Mouse (Mus musculus): ENCODE results near the gene Uba1. TPM values are rescaled to one million over a fixed set of nuclear protein-coding genes. Genes with fewer than 3 reads are reported as not detected.

Gene Uba1
- polyA plus RNA-seq (2012; rRNA removed; ENCODE audit: low replicate concordance), result 271 and 335 TPM in 2 replicates

DNA sequence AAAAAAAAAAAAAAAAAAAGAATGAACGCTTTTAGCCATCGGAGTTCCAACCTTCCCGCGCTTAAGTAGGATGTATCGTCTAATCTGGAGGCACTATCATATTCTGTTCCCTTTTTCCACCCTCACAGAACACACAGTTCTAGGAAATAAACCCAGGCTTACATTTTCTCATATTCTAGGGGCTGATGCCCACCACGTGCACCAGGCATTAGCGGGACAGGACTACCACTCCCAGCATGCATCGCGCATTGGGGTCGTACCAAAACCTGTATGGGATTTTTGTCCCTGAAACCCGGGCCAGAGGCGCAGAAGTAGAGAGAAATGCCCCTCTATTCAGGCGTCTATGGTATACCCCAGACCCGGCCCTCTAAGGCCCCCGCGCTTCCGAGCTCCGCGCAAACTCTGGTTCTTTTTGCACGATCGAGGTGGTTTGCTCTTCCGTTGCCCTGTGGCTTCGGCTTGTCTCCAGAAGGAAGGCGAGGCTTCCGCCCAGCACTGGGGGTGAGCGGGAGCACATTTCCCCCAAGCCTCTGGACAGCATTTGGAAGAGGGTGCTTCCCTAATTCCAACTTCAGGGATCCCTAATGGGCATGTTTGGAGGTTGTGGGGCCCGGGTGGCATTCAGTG lies at the start of gene Uba1:
Gene Uba1 (plus strand): TSS at position 301 of the 627 bp plus-strand sequence.

DNA sequence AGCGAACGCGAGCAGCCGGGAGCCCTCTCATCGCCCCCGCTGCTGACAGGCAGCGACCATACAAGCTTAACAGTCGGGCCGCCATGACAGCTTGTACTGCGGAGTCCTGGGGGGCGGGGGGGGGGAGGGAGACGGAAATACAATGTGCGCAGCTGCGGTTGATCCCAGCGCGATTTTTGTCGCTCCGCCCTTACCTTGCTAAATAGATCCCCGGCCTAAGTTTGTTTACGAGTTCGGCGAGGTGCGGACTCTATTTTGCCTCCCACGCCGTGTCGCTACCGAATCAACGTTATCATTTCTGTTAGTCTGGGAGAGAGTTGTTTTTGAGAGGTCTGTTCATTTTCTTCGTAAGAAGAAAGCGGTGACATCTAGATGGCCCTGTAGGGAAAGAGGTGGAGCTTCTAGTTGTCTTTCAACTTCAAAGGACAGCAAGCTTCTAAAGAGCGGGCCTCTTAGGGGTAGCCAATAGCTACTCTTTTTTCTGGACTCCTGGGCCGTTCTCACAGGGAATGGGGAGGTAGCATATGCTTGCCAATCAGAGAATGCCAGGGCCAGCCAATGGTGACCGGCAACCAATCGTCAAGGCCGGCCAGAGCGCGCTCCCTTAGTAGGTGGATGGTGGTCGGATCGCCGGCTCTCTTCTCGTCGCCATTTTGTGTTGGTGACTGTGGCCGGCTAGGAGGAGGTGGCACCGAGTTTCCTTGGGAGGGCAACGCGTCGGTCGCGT lies 40.8 kb upstream of the Uba1 start, which contains the start of the genes Rbm10 and Ndufb11:
Gene Rbm10 (plus strand): TSS at position 328 of the 727 bp plus-strand sequence.
Gene Ndufb11 (minus strand): TSS at position 444 of the 727 bp plus-strand sequence.

DNA sequence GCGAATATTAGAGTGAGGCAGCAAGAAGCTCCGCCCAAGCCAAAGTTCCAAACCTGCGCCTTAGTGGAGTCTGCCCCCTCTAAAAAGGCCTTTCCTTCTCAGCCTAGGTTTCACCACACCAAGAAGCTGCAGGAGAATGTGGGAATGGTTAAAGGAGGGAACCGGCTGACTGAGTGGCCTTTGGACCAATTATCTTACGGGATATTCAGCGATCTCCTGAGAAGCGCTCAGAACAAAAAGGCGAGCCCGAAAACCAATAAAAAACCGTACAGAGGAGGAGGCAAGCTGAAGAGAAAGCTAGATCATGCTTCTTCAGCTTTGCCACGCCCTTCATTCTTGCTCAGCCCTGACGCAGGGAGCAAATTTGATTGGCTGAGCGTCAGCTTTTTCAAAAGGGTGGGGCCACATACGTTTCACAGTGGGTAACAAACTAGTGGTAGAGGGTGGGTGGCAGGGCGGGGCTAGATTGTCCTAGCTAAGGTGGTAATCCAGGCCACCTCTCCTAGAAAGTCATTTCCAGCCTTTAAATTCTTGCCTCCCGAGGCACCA lies 29.5 kb downstream of the Uba1 start, which contains the start of gene Cdk16:
Gene Cdk16 (plus strand): TSS at position 436 of the 549 bp plus-strand sequence.

DNA sequence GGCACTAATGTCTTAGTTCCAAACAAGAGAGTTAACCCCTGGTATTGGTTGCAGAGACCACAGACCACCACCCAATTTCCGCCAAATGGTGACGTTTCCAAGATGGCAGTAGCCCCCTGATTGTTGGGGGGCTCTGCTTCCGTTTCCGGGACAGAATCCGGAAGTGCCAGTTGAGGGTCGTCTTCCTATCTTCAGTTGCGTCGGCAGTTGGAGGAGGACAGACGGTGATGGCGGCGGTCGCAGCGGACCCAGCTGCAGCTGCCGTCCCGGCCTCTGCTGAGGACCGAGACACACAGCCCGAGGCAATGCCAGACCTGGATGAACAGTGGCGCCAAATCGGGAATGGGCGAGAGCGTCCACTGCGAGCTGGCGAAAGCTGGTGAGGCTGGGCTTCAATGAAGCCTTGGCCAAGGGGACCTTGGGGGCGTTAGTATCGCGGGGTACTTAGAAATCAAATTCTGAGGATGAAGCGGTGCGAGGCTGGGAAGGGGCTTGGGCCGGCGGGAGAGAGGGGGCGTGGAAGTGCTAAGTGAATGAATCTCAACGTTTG lies 45.7 kb downstream of the Uba1 start, which contains the start of gene Usp11:
Gene Usp11 (plus strand): TSS at position 166 of the 550 bp plus-strand sequence.

Other genes starting within 250 kb of the Uba1 start
- 0.70 and 0.91 TPM in 2 replicates for gene Jade3, start 232.6 kb upstream of the Uba1 start, polyA plus RNA-seq (2012; rRNA removed; ENCODE audit: low replicate concordance)
- gene Rgn, start 108.5 kb upstream of the Uba1 start, polyA plus RNA-seq (2012; rRNA removed; ENCODE audit: low replicate concordance), result not detected in 2 replicates
- gene Rbm10, start 40.8 kb upstream of the Uba1 start, polyA plus RNA-seq (2012; rRNA removed; ENCODE audit: low replicate concordance), result 28.2 and 69.6 TPM in 2 replicates
- gene Ndufb11, start 40.7 kb upstream of the Uba1 start, polyA plus RNA-seq (2012; rRNA removed; ENCODE audit: low replicate concordance), result 156 and 174 TPM in 2 replicates
- 237 and 267 TPM in 2 replicates for gene Cdk16, start 29.6 kb downstream of the Uba1 start, polyA plus RNA-seq (2012; rRNA removed; ENCODE audit: low replicate concordance)
- gene Usp11, start 45.6 kb downstream of the Uba1 start, polyA plus RNA-seq (2012; rRNA removed; ENCODE audit: low replicate concordance), result 5.8 and 28.5 TPM in 2 replicates
- gene Araf, start 139.5 kb downstream of the Uba1 start, polyA plus RNA-seq (2012; rRNA removed; ENCODE audit: low replicate concordance), result 154 and 191 TPM in 2 replicates
- 11.9 and 29.4 TPM in 2 replicates for gene Timp1, start 211.8 kb downstream of the Uba1 start, polyA plus RNA-seq (2012; rRNA removed; ENCODE audit: low replicate concordance)